Mouse (Mus musculus): ENCODE results near the gene D8Ertd738e. TPM values are rescaled to one million over a fixed set of nuclear protein-coding genes. Genes with fewer than 3 reads are reported as not detected.

Gene D8Ertd738e
- polyA plus RNA-seq, 1 experiment = not detected

DNA sequence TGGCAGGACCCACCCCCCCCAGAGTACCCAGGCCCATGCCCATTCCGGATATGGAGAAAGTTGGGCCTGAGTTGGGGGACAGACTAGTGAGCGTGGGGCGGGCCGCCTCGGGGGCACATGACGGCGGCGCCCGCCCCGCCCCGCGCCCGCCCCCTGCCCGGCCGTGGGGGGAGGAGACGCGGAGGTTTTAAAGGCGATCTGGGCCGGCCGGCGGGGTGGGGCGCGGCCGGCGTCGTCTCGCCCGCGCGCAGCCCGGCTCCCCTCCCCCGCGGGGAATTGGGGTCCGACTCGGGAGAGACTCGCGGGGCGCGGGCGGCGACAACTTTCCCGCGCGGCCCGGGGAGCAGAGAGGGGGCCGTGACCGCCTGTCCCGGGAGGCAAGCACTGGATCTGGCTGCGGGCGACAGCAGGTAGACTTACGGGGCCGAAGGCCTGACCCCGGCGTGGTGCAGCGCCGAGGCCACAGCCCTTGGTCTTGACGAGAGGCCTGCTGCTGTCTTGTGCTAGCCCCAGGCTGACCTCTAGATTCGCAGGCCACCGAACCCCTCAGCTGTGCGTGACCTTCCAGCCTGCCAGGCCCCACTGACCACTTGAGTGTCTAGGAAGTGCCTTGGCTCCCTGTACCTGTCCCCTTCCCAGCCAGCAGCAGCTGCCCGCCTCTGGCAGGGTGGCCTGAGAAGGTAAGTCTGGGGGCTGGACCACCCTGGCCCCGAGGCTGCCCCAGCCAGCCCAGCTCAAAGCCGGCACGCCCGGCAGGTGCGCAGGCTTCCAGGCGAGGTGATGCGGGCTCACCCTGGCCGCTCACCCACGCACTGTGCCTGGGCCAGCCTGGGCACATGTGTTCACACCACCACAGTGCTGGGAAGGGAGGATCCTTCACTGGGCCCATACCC, 48.6 kb downstream of the D8Ertd738e start:
- H3K27ac ChIP-seq (ENCODE audit: insufficient read depth, low read depth, low read length) = peak overlapping the region; percentile 74
- TF ChIP-seq POLR2A (IDR thresholded peaks at IDR 0.05; ENCODE audit: insufficient read depth, low read depth, low read length) (no peak), CTCF (IDR thresholded peaks at IDR 0.05; ENCODE audit: insufficient read depth, low read depth, low read length) (no peak)
- peaks cover 59% of the 10 kb centered on the region for H3K4me1 ChIP-seq (ENCODE audit: control insufficient read depth, insufficient read depth, low read length)
- 14% methylated on average over 69 of the region's 70 CpGs for WGBS
- H3K4me3 ChIP-seq (ENCODE audit: insufficient read depth, low read depth, low read length) = peak overlapping the region; percentile 47

GRCm38 (mm10) chr8:84200126-84200555, 49.4 kb downstream of the D8Ertd738e start:
- 35% methylated on average over 8 of the region's 8 CpGs for WGBS
- H3K27ac ChIP-seq (ENCODE audit: insufficient read depth, low read depth, low read length) = no peak overlapping the region
- peaks cover 59% of the 10 kb centered on the region for H3K4me1 ChIP-seq (ENCODE audit: control insufficient read depth, insufficient read depth, low read length)
- peak overlapping the region; percentile 47; the same call in 1 of the 2 replicates for H3K4me3 ChIP-seq (ENCODE audit: insufficient read depth, low read depth, low read length)
- TF ChIP-seq CTCF (IDR thresholded peaks at IDR 0.05; ENCODE audit: insufficient read depth, low read depth, low read length) (no peak), POLR2A (IDR thresholded peaks at IDR 0.05; ENCODE audit: insufficient read depth, low read depth, low read length) (no peak)

- 65% methylated on average over 11 of the region's 11 CpGs for WGBS
- H3K27ac ChIP-seq (ENCODE audit: insufficient read depth, low read depth, low read length) = no peak overlapping the region
- TF ChIP-seq POLR2A (IDR thresholded peaks at IDR 0.05; ENCODE audit: insufficient read depth, low read depth, low read length) (no peak), CTCF (IDR thresholded peaks at IDR 0.05; ENCODE audit: insufficient read depth, low read depth, low read length) (no peak)
- peaks cover 59% of the 10 kb centered on the region for H3K4me1 ChIP-seq (ENCODE audit: control insufficient read depth, insufficient read depth, low read length)
- H3K4me3 ChIP-seq (ENCODE audit: insufficient read depth, low read depth, low read length) = no peak overlapping the region
Observed at GRCm38 (mm10) chr8:84199348-84200125, 50.0 kb downstream of the D8Ertd738e start.

- no peak for TF ChIP-seq CTCF (IDR thresholded peaks at IDR 0.05; ENCODE audit: insufficient read depth, low read depth, low read length)
- TF ChIP-seq POLR2A (IDR thresholded peaks at IDR 0.05; ENCODE audit: insufficient read depth, low read depth, low read length) = no peak
- Histone ChIP-seq H3K4me1 (ENCODE audit: control insufficient read depth, insufficient read depth, low read length) (peaks cover 56% of the 10 kb centered on the region), H3K27ac (ENCODE audit: insufficient read depth, low read depth, low read length) (peak overlapping the region; percentile 54), H3K4me3 (ENCODE audit: insufficient read depth, low read depth, low read length) (no peak overlapping the region)
- 49% methylated on average over 4 of the region's 4 CpGs for WGBS
Observed at GRCm38 (mm10) chr8:84198871-84199270, 50.6 kb downstream of the D8Ertd738e start.

DNA sequence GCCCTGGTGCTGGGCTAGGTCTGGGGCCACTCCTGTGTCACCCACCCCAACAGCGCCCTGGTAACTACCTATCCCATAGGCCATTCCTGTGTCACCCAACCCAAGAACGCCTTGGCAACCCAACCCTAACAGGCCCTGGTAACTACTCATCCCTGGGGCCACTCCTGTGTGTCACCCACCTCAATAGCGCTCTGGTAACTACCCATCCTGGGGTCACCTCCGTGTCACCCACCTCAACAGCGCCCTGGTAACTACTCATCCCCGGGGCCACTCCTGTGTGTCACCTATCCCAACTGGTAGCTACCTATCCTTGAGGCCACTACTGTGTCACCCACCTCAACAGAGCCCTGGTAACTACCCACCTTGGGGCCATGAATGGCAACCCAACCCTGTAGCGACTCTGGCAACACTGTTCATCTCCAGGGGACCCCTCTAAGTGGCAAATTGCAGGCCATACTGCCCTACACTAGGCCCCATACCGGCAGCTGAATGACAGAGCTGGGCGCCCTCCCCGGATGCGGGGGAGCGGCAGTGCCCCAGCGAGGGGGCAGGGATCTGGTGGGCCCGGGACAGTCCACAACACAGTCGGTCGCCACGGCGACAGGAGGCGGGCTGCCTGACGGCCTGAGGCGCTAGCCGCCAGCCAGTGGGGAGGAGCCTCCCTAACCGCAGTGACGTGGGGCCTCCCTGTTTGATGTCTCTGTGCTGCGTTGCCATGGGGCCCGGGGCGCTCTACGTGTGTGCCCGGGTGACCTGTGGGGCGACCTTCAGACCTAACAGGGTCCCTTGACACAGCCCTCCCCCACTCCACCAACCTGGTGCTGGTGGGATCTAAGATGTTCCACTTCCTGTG, 51.4 kb downstream of the D8Ertd738e start:
- H3K27ac ChIP-seq (ENCODE audit: insufficient read depth, low read depth, low read length) = peak overlapping the region; percentile 54
- TF ChIP-seq CTCF (IDR thresholded peaks at IDR 0.05; ENCODE audit: insufficient read depth, low read depth, low read length) = no peak
- TF ChIP-seq POLR2A (IDR thresholded peaks at IDR 0.05; ENCODE audit: insufficient read depth, low read depth, low read length) = no peak
- H3K4me1 ChIP-seq (ENCODE audit: control insufficient read depth, insufficient read depth, low read length) = peaks cover 49% of the 10 kb centered on the region
- H3K4me3 ChIP-seq (ENCODE audit: insufficient read depth, low read depth, low read length) = peak overlapping the region; percentile 55
- 9% methylated on average over 30 of the region's 30 CpGs for WGBS

- peak overlapping the region; percentile 54 for H3K27ac ChIP-seq (ENCODE audit: insufficient read depth, low read depth, low read length)
- H3K4me3 ChIP-seq (ENCODE audit: insufficient read depth, low read depth, low read length) = peak overlapping the region; percentile 55
- H3K4me1 ChIP-seq (ENCODE audit: control insufficient read depth, insufficient read depth, low read length) = peaks cover 48% of the 10 kb centered on the region
- 6% methylated on average over 43 of the region's 43 CpGs for WGBS
- TF ChIP-seq POLR2A (IDR thresholded peaks at IDR 0.05; ENCODE audit: insufficient read depth, low read depth, low read length) = 0 out of 2 replicates have a peak, but pooled peaks have one; percentile 18
- TF ChIP-seq CTCF (IDR thresholded peaks at IDR 0.05; ENCODE audit: insufficient read depth, low read depth, low read length) = no peak
Observed at GRCm38 (mm10) chr8:84197141-84197921, 52.2 kb downstream of the D8Ertd738e start.

Other genes with a start within 250 kb of the D8Ertd738e start
- not detected in 2 replicates for gene 1700067K01Rik, start 248.2 kb downstream of the D8Ertd738e start, polyA plus RNA-seq (2012; ENCODE audit: insufficient read depth, insufficient read length, low replicate concordance, missing spikeins)
- not detected in 2 replicates for gene 2210011C24Rik, start 237.5 kb downstream of the D8Ertd738e start, polyA plus RNA-seq (2012; ENCODE audit: insufficient read depth, insufficient read length, low replicate concordance, missing spikeins)
- not detected in 2 replicates for gene Palm3, start 228.2 kb downstream of the D8Ertd738e start, polyA plus RNA-seq (2012; ENCODE audit: insufficient read depth, insufficient read length, low replicate concordance, missing spikeins)
- not detected in 2 replicates for gene Il27ra, start 207.1 kb downstream of the D8Ertd738e start, polyA plus RNA-seq (2012; ENCODE audit: insufficient read depth, insufficient read length, low replicate concordance, missing spikeins)
- not detected in 2 replicates for gene Rln3, start 204.7 kb downstream of the D8Ertd738e start, polyA plus RNA-seq (2012; ENCODE audit: insufficient read depth, insufficient read length, low replicate concordance, missing spikeins)
- not detected in 2 replicates for gene Gm10643, start 184.6 kb downstream of the D8Ertd738e start, polyA plus RNA-seq (2012; ENCODE audit: insufficient read depth, insufficient read length, low replicate concordance, missing spikeins)
- not detected in 2 replicates for gene Rfx1, start 182.9 kb downstream of the D8Ertd738e start, polyA plus RNA-seq (2012; ENCODE audit: insufficient read depth, insufficient read length, low replicate concordance, missing spikeins)
- not detected in 2 replicates for gene Dcaf15, start 145.0 kb downstream of the D8Ertd738e start, polyA plus RNA-seq (2012; ENCODE audit: insufficient read depth, insufficient read length, low replicate concordance, missing spikeins)
- gene Podnl1, start 123.7 kb downstream of the D8Ertd738e start, polyA plus RNA-seq (2012; ENCODE audit: insufficient read depth, insufficient read length, low replicate concordance, missing spikeins) = not detected in 2 replicates
- gene Cc2d1a, start 101.8 kb downstream of the D8Ertd738e start, polyA plus RNA-seq (2012; ENCODE audit: insufficient read depth, insufficient read length, low replicate concordance, missing spikeins) = not detected in 2 replicates
- not detected in 2 replicates for gene 4930432K21Rik, start 101.7 kb downstream of the D8Ertd738e start, polyA plus RNA-seq (2012; ENCODE audit: insufficient read depth, insufficient read length, low replicate concordance, missing spikeins)
- gene Nanos3, start 64.5 kb downstream of the D8Ertd738e start, polyA plus RNA-seq (2012; ENCODE audit: insufficient read depth, insufficient read length, low replicate concordance, missing spikeins) = not detected in 2 replicates
- 65.7 TPM in 1 of 2 replicates, not detected in the other for gene Zswim4, start 12.7 kb downstream of the D8Ertd738e start, polyA plus RNA-seq (2012; ENCODE audit: insufficient read depth, insufficient read length, low replicate concordance, missing spikeins)
- not detected in 2 replicates for gene Mri1, start 7.6 kb upstream of the D8Ertd738e start, polyA plus RNA-seq (2012; ENCODE audit: insufficient read depth, insufficient read length, low replicate concordance, missing spikeins)
- not detected in 2 replicates for gene Ccdc130, start 20.7 kb upstream of the D8Ertd738e start, polyA plus RNA-seq (2012; ENCODE audit: insufficient read depth, insufficient read length, low replicate concordance, missing spikeins)
- gene Cacna1a, start 138.7 kb upstream of the D8Ertd738e start, polyA plus RNA-seq (2012; ENCODE audit: insufficient read depth, insufficient read length, low replicate concordance, missing spikeins) = not detected in 2 replicates